Mouse (Mus musculus) colon, adult 2 months (tissue): Measurements from ENCODE around the gene Usp44. TPM values are rescaled to one million over a fixed set of nuclear protein-coding genes. Genes with fewer than 3 reads are reported as not detected.

Source experiments
- polyA plus RNA-seq: library from polyadenylated mRNA; depleted of rRNA; stranded (reverse); fragments of >200 nt; gene quantifications from 2 replicates; pipeline ENCODE4 v1.2.3, GENCODE M21; 2012; rRNA removed

Usp44 gene
- 0.03 TPM in 1 of 2 replicates, not detected in the other for polyA plus RNA-seq

DNA sequence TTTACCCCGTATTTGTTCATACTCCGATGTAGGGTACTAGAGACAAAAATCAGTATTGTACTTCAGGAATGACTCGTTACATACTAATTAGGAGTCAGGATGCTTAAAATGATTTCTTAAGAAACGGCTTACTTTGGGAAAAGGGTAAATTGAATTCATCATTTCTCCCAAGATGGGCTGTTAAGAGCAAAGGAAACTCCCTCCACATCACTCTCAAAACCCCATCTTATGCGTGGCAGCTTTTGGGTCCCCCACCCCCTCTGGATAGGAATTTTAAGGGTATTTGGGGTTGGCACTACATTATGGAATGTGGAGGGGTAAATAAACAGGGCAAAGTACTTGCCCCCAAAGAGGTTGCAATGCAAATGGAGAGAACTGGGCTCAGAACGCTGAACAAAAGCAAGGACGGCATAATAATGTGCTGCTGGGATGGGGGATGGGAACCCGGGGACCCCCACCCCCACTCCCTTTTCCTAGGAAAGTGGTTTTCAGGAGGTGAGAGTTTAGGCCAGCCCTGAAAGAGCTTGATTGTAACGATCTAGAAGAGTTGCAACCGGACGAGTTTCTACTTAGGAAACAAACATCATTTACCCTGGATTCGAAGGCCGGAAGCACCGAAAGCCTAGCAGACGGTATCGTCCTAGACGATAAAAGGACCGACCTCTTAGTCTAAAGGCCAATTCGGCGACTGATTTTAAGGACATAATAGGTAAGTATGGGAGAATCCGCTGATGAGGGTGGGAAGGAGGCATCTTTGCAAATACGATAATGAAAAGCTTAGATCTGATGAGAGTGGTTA, at the start of gene Usp44:
Gene Usp44 (plus strand): TSS at position 625 of the 799 bp plus-strand sequence.

DNA sequence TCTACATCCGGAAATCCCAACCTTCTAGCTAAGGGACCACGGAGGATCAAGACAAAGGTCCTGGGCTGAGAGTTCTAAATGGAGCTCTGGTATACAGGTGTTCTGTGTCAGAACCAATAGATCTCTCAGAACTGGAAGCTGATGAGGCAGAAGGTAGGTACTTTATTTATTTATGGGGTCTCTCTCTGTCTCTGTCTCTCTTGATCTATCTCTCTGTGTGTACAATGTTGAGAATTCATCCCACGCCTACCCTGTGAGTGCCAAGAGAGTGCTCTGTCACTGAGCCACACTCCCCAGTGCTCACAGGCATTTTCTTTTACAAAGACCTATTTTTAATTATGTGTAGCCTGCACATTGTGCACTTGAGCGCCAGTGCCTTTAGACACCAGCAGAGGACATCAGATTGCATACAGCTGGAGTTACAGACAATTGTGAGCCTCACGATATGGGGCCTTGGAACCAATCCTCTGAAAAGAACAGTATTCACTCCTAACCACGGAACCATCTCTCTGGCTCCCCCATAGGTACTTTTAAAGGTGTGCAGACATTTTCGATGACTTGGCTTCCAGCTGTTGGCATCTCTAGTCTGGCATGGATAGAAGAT, 65.8 kb downstream of the Usp44 start, which contains the start of gene Metap2:
Gene Metap2 (minus strand): TSS at position 51 of the 604 bp plus-strand sequence.

Other genes with a start within 250 kb of the Usp44 start
- gene Snrpf, start 241.8 kb upstream of the Usp44 start, polyA plus RNA-seq = 38.6 and 57.4 TPM in 2 replicates
- 10.5 and 11.0 TPM in 2 replicates for gene Ntn4, start 190.9 kb upstream of the Usp44 start, polyA plus RNA-seq
- 25.0 and 27.5 TPM in 2 replicates for gene Metap2, start 65.5 kb downstream of the Usp44 start, polyA plus RNA-seq
- gene Vezt, start 204.3 kb downstream of the Usp44 start, polyA plus RNA-seq = 6.0 and 7.7 TPM in 2 replicates
- 3.4 and 3.5 TPM in 2 replicates for gene Fgd6, start 204.4 kb downstream of the Usp44 start, polyA plus RNA-seq